Mouse (Mus musculus): Measurements from ENCODE around the gene Vmn2r90. TPM values are rescaled to one million over a fixed set of nuclear protein-coding genes. Genes with fewer than 3 reads are reported as not detected.
"Not testable (repeated sequence)": the region's sequence is repeated elsewhere in the genome, so short reads cannot be mapped to it uniquely, and the experiment has no call there.

Gene Vmn2r90
- not detected in 2 replicates for polyA plus RNA-seq (2015; fragmentation: Nextera tagmentation; extraction: Ambion mirVana)

- no peak within 1 kb of the TSS for H3K4me3 ChIP-seq (replicated peaks)
- no peaks in the 10 kb centered on the region for H3K27me3 ChIP-seq
- no peak within 1 kb of the TSS for H3K9ac ChIP-seq
- no peak for ATAC-seq (replicated peaks; ENCODE audit: low FRiP score)
- no peaks in the 10 kb centered on the region for H3K4me1 ChIP-seq
- H3K36me3 ChIP-seq = no peaks in the 10 kb centered on the region
- no peaks in the 10 kb centered on the region for H3K9me3 ChIP-seq (replicated peaks)
- WGBS = 80% methylated on average over 1 of the region's 1 CpGs
- H3K4me2 ChIP-seq = no peak within 1 kb of the TSS
- no peak within 1 kb of the TSS for H3K27ac ChIP-seq
Observed at GRCm38 (mm10) chr17:17703447-17703846, at the start of gene Vmn2r90. Gene Vmn2r90 (plus strand): TSS chr17:17703747.

- H3K36me3 ChIP-seq = no peaks in the 10 kb centered on the region
- H3K4me1 ChIP-seq = no peaks in the 10 kb centered on the region
- no peaks in the 10 kb centered on the region for H3K27me3 ChIP-seq
- H3K27ac ChIP-seq = no peak overlapping the region
- no peak overlapping the region for H3K9ac ChIP-seq
- WGBS = 8% methylated on average over 10 of the region's 10 CpGs
- no peak for ATAC-seq (replicated peaks; ENCODE audit: low FRiP score)
- H3K4me3 ChIP-seq (replicated peaks) = no peak overlapping the region
- H3K9me3 ChIP-seq (replicated peaks) = no peaks in the 10 kb centered on the region
- peak overlapping the region; percentile 20; the same call in 1 of the 2 replicates for H3K4me2 ChIP-seq
Observed at GRCm38 (mm10) chr17:17654997-17655828, 48.3 kb upstream of the Vmn2r90 start.

- 37% methylated on average over 2 of the region's 2 CpGs for WGBS
- no peaks in the 10 kb centered on the region for H3K27me3 ChIP-seq
- H3K9ac ChIP-seq = no peak overlapping the region
- H3K4me3 ChIP-seq (replicated peaks) = no peak overlapping the region
- H3K36me3 ChIP-seq = no peaks in the 10 kb centered on the region
- H3K4me2 ChIP-seq = no peak overlapping the region
- H3K4me1 ChIP-seq = no peaks in the 10 kb centered on the region
- no peak overlapping the region for H3K27ac ChIP-seq
- no peak for ATAC-seq (replicated peaks; ENCODE audit: low FRiP score)
- no peaks in the 10 kb centered on the region for H3K9me3 ChIP-seq (replicated peaks)
Observed at GRCm38 (mm10) chr17:17655829-17656176, 47.7 kb upstream of the Vmn2r90 start.

GRCm38 (mm10) chr17:17678781-17679180 lies 24.8 kb upstream of the Vmn2r90 start:
- Histone ChIP-seq H3K4me2 (no peak overlapping the region), H3K27ac (no peak overlapping the region), H3K4me3 (replicated peaks) (no peak overlapping the region), H3K9ac (no peak overlapping the region), H3K9me3 (replicated peaks) (no peaks in the 10 kb centered on the region), H3K27me3 (no peaks in the 10 kb centered on the region), H3K4me1 (no peaks in the 10 kb centered on the region), H3K36me3 (no peaks in the 10 kb centered on the region)
- ATAC-seq (replicated peaks; ENCODE audit: low FRiP score) = no peak
- WGBS = 77% methylated on average over 1 of the region's 1 CpGs

GRCm38 (mm10) chr17:17690659-17691058 lies 12.9 kb upstream of the Vmn2r90 start:
- no peak overlapping the region for H3K4me2 ChIP-seq
- H3K36me3 ChIP-seq = no peaks in the 10 kb centered on the region
- H3K27me3 ChIP-seq = no peaks in the 10 kb centered on the region
- no peak overlapping the region for H3K27ac ChIP-seq
- H3K9me3 ChIP-seq (replicated peaks) = no peaks in the 10 kb centered on the region
- WGBS = 68% methylated on average over 2 of the region's 2 CpGs
- no peak for ATAC-seq (replicated peaks; ENCODE audit: low FRiP score)
- H3K4me3 ChIP-seq (replicated peaks) = no peak overlapping the region
- H3K9ac ChIP-seq = no peak overlapping the region
- H3K4me1 ChIP-seq = no peaks in the 10 kb centered on the region

GRCm38 (mm10) chr17:17732396-17732795 lies 28.8 kb downstream of the Vmn2r90 start:
- H3K9ac ChIP-seq; H3K36me3 ChIP-seq; H3K4me2 ChIP-seq; H3K27ac ChIP-seq; H3K27me3 ChIP-seq; H3K4me1 ChIP-seq; H3K9me3 ChIP-seq (replicated peaks); ATAC-seq (replicated peaks; ENCODE audit: low FRiP score); H3K4me3 ChIP-seq (replicated peaks): not testable (repeated sequence)
- 90% methylated on average over 4 of the region's 4 CpGs for WGBS

- H3K27me3 ChIP-seq = no peaks in the 10 kb centered on the region
- H3K36me3 ChIP-seq = no peaks in the 10 kb centered on the region
- H3K4me3 ChIP-seq (replicated peaks) = no peak overlapping the region
- H3K27ac ChIP-seq = no peak overlapping the region
- no peak overlapping the region for H3K4me2 ChIP-seq
- ATAC-seq (replicated peaks; ENCODE audit: low FRiP score) = no peak
- no peaks in the 10 kb centered on the region for H3K9me3 ChIP-seq (replicated peaks)
- no peak overlapping the region for H3K9ac ChIP-seq
- H3K4me1 ChIP-seq = no peaks in the 10 kb centered on the region
- WGBS = 92% methylated on average over 1 of the region's 1 CpGs
Observed at GRCm38 (mm10) chr17:17738635-17739034, 35.1 kb downstream of the Vmn2r90 start.

GRCm38 (mm10) chr17:17739300-17739699 lies 35.8 kb downstream of the Vmn2r90 start:
- not testable (repeated sequence) for H3K27ac ChIP-seq; H3K27me3 ChIP-seq; H3K4me2 ChIP-seq; H3K36me3 ChIP-seq; H3K4me1 ChIP-seq; ATAC-seq (replicated peaks; ENCODE audit: low FRiP score); H3K4me3 ChIP-seq (replicated peaks); H3K9me3 ChIP-seq (replicated peaks); H3K9ac ChIP-seq
- WGBS = 93% methylated on average over 7 of the region's 7 CpGs

GRCm38 (mm10) chr17:17739936-17740335 lies 36.4 kb downstream of the Vmn2r90 start:
- WGBS = 85% methylated on average over 5 of the region's 5 CpGs
- not testable (repeated sequence) for ATAC-seq (replicated peaks; ENCODE audit: low FRiP score)

GRCm38 (mm10) chr17:17741516-17741915 lies 38.0 kb downstream of the Vmn2r90 start:
- not testable (repeated sequence) for H3K9me3 ChIP-seq (replicated peaks); ATAC-seq (replicated peaks; ENCODE audit: low FRiP score); H3K4me1 ChIP-seq; H3K4me3 ChIP-seq (replicated peaks); H3K27me3 ChIP-seq; H3K27ac ChIP-seq; H3K36me3 ChIP-seq; H3K4me2 ChIP-seq; H3K9ac ChIP-seq

More at GRCm38 (mm10) chr17:17739936-17740335, 36.4 kb downstream of the Vmn2r90 start:
- not testable (repeated sequence) for H3K27me3 ChIP-seq; H3K4me2 ChIP-seq; H3K36me3 ChIP-seq; H3K4me1 ChIP-seq; H3K9ac ChIP-seq; H3K9me3 ChIP-seq (replicated peaks); H3K4me3 ChIP-seq (replicated peaks); H3K27ac ChIP-seq

GRCm38 (mm10) chr17:17749371-17749770 lies 45.8 kb downstream of the Vmn2r90 start:
- ATAC-seq (replicated peaks; ENCODE audit: low FRiP score) = not testable (repeated sequence)

GRCm38 (mm10) chr17:17762614-17763293 lies 59.2 kb downstream of the Vmn2r90 start:
- no peak for ATAC-seq (replicated peaks; ENCODE audit: low FRiP score)
- no peaks in the 10 kb centered on the region for H3K4me1 ChIP-seq
- H3K27ac ChIP-seq = no peak overlapping the region
- no peak overlapping the region for H3K9ac ChIP-seq
- H3K27me3 ChIP-seq = peaks cover 19% of the 10 kb centered on the region
- H3K9me3 ChIP-seq (replicated peaks) = no peaks in the 10 kb centered on the region
- WGBS = 81% methylated on average over 1 of the region's 1 CpGs
- H3K4me3 ChIP-seq (replicated peaks) = no peak overlapping the region
- H3K36me3 ChIP-seq = no peaks in the 10 kb centered on the region
- H3K4me2 ChIP-seq = no peak overlapping the region

More at GRCm38 (mm10) chr17:17749371-17749770, 45.8 kb downstream of the Vmn2r90 start:
- not testable (repeated sequence) for H3K4me2 ChIP-seq; H3K9ac ChIP-seq; H3K27me3 ChIP-seq; H3K27ac ChIP-seq; H3K36me3 ChIP-seq; H3K4me1 ChIP-seq; H3K9me3 ChIP-seq (replicated peaks); H3K4me3 ChIP-seq (replicated peaks)
- 6% methylated on average over 4 of the region's 4 CpGs for WGBS
